In genomic region chr1:34236254-34236723, GRCm38 (mm10) we compare ENCODE assay signal across 8 mouse cellular contexts.
DNase-seq lines count a peak whose midpoint lies in the region; ATAC-seq lines count a peak whose summit lies in the region.

No protein-coding gene starts in this region.

- peaks cover 7% of the 10 kb centered on the region for H3K4me1 ChIP-seq in embryonic facial prominence, embryonic 14.5 days (ENCODE audit: control insufficient read depth, insufficient read depth, low read length)
- H3K4me1 ChIP-seq in heart, embryonic 13.5 days: peaks cover 45% of the 10 kb centered on the region
- H3K4me1 ChIP-seq in kidney, embryonic 14.5 days (ENCODE audit: control insufficient read depth, insufficient read depth, low read length): 0 out of 2 replicates have a peak, but pooled peaks cover 16% of the 10 kb centered on the region

- no peak overlapping the region for H3K27ac ChIP-seq in embryonic facial prominence, embryonic 14.5 days (replicated peaks; ENCODE audit: low read depth, low read length)
- peak overlapping the region; percentile 50 for H3K27ac ChIP-seq in heart, embryonic 13.5 days (replicated peaks)
- peak overlapping the region; percentile 49; the same call in 1 of the 2 replicates for H3K27ac ChIP-seq in kidney, embryonic 14.5 days (ENCODE audit: low read depth, low read length)

- H3K9ac ChIP-seq in embryonic facial prominence, embryonic 14.5 days (ENCODE audit: low read depth, low read length): peak overlapping the region; percentile 72
- H3K9ac ChIP-seq in heart, embryonic 13.5 days: peak overlapping the region; percentile 86
- peak overlapping the region; percentile 5; the same call in 1 of the 2 replicates for H3K9ac ChIP-seq in kidney, embryonic 14.5 days (ENCODE audit: low read depth, low read length)

- DNase-seq in ES-CJ7 (ENCODE audit: low read depth, low spot score): peak; percentile 65
- DNase-seq in adrenal gland, postnatal 4 days (ENCODE audit: low spot score in 2 of 2): peak; percentile 36 to 69
- peak; percentile 86 for DNase-seq in embryonic facial prominence, embryonic 14.5 days (ENCODE audit: low spot score)
- peak; percentile 73 for DNase-seq in lung, postnatal 14 days
- peak; percentile 85 for DNase-seq in retina, embryonic 14.5 days (ENCODE audit: low spot score)
- peak; percentile 85 for DNase-seq in yolk sac, embryonic 10.5 days (ENCODE audit: low spot score)

- ATAC-seq in embryonic facial prominence, embryonic 14.5 days (ENCODE audit: low read depth): peak; percentile 90
- peak; percentile 79; the same call in 1 of the 2 replicates for ATAC-seq in heart, embryonic 13.5 days (ENCODE audit: extremely low read depth, insufficient number of reproducible peaks, low FRiP score, low TSS enrichment)
- ATAC-seq in kidney, embryonic 14.5 days (ENCODE audit: low FRiP score, low TSS enrichment): peak; percentile 97

- WGBS in embryonic facial prominence, embryonic 14.5 days: under 1% methylated on average over 24 of the region's 28 CpGs
- under 1% methylated on average over 28 of the region's 28 CpGs for WGBS in heart, embryonic 13.5 days
- under 1% methylated on average over 28 of the region's 28 CpGs for WGBS in kidney, embryonic 14.5 days

- H3K27me3 ChIP-seq in embryonic facial prominence, embryonic 14.5 days (replicated peaks; ENCODE audit: control insufficient read depth, insufficient read depth, low read length): no peaks in the 10 kb centered on the region
- no peaks in the 10 kb centered on the region for H3K27me3 ChIP-seq in heart, embryonic 13.5 days (replicated peaks)
- no peaks in the 10 kb centered on the region for H3K27me3 ChIP-seq in kidney, embryonic 14.5 days (ENCODE audit: control insufficient read depth, insufficient read depth, low read length)

- no peaks in the 10 kb centered on the region for H3K9me3 ChIP-seq in embryonic facial prominence, embryonic 14.5 days (ENCODE audit: control insufficient read depth, low read length)
- H3K9me3 ChIP-seq in heart, embryonic 13.5 days: no peaks in the 10 kb centered on the region
- no peaks in the 10 kb centered on the region for H3K9me3 ChIP-seq in kidney, embryonic 14.5 days (ENCODE audit: control insufficient read depth, low read length)

- H3K36me3 ChIP-seq in embryonic facial prominence, embryonic 14.5 days (ENCODE audit: control insufficient read depth, insufficient read depth, low read length): no peaks in the 10 kb centered on the region
- H3K36me3 ChIP-seq in heart, embryonic 13.5 days: peaks cover 11% of the 10 kb centered on the region
- H3K36me3 ChIP-seq in kidney, embryonic 14.5 days (ENCODE audit: control insufficient read depth, insufficient read depth, low read length): no peaks in the 10 kb centered on the region

- H3K4me2 ChIP-seq in embryonic facial prominence, embryonic 14.5 days (ENCODE audit: low read depth, low read length): peak overlapping the region; percentile 82
- peak overlapping the region; percentile 94 for H3K4me2 ChIP-seq in heart, embryonic 13.5 days
- peak overlapping the region; percentile 88 for H3K4me2 ChIP-seq in kidney, embryonic 14.5 days (replicated peaks; ENCODE audit: low read depth, low read length)

- peak overlapping the region; percentile 53 for H3K4me3 ChIP-seq in embryonic facial prominence, embryonic 14.5 days (ENCODE audit: low read depth, low read length)
- H3K4me3 ChIP-seq in heart, embryonic 13.5 days: peak overlapping the region; percentile 66
- H3K4me3 ChIP-seq in kidney, embryonic 14.5 days (ENCODE audit: low read length): peak overlapping the region; percentile 51

Comparison
In these comparisons a context has a peak if more than half of its experiments do, and no peak if none do; other contexts are left out.
1. H3K9ac ChIP-seq: peak in every context shown above with its lines; median percentile 86 in heart, embryonic 13.5 days; 72 in embryonic facial prominence, embryonic 14.5 days; 5 in kidney, embryonic 14.5 days.